Mouse (Mus musculus) cortical plate, adult 2 months (tissue): ENCODE data around the gene Ppm1l.

Experiments
- CTCF ChIP-seq: fragments of 200-500 bp; IDR thresholded peaks from 2 replicates; pipeline ENCODE4 v1.5.1; 2011; ENCODE audit warnings: mild to moderate bottlenecking, control low read depth, low read length; ENCODE audit not compliant: insufficient read depth; ENCODE audit errors: extremely low read depth
- POLR2A ChIP-seq: fragments of 200-500 bp; IDR thresholded peaks from 2 replicates; pipeline ENCODE4 v1.6.1; 2011; ENCODE audit warnings: mild to moderate bottlenecking, low read length, control low read depth; ENCODE audit not compliant: insufficient read depth; ENCODE audit errors: extremely low read depth

- no peak for TF ChIP-seq CTCF
- peak; percentile 13; the same call in 1 of the 2 replicates for TF ChIP-seq POLR2A
Observed at GRCm38 (mm10) chr3:69318131-69318951, 1.7 kb downstream of the Ppm1l start.
